Mouse (Mus musculus): ENCODE measurements around the gene Hoxa1. TPM values are rescaled to one million over a fixed set of nuclear protein-coding genes. Genes with fewer than 3 reads are reported as not detected.

Gene Hoxa1
- polyA plus RNA-seq, 1 experiment from 2014 or later, result 2.0 TPM

DNA sequence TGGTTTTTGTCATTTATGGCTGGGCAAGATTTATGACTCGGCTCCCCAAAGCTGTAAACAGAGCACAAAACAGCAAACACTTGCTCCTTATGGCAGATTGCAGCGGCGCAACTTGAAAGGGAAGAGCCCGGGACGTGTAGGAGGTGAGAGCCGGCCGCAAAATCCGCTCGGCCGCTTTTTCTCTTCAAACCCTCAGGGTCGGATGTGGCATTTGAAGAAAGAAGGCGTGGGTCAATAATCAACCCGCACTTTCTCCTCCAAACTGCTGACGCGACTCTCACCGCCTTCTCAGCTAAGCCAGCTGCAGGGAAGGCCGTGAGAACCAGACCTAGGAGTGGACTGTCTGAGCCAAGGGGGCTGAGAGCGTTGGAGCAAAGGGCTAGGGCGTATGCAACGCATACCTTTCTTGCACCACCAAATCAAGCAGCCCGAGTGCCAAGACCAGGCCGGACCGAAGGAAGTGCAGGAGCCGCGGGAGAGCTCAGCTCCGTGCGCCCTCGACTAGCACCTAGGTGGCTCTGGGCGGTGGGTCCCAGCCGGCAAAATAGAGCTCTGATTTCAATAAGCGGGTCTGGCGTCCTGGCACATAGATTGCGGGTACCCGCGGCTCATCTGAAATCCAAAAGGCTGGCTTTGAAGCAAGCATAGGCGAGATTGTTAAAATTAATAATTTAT, 19.1 kb upstream of the Hoxa1 start, which contains the start of gene 5730596B20Rik:
Gene 5730596B20Rik (plus strand): TSS at position 438 of the 675 bp plus-strand sequence.
- WGBS, result 2% methylated on average over 36 of the region's 36 CpGs
- no peak for ATAC-seq (ENCODE audit: low read depth)
- H3K4me3 ChIP-seq, result peak within 1 kb of the TSS; percentile 54

DNA sequence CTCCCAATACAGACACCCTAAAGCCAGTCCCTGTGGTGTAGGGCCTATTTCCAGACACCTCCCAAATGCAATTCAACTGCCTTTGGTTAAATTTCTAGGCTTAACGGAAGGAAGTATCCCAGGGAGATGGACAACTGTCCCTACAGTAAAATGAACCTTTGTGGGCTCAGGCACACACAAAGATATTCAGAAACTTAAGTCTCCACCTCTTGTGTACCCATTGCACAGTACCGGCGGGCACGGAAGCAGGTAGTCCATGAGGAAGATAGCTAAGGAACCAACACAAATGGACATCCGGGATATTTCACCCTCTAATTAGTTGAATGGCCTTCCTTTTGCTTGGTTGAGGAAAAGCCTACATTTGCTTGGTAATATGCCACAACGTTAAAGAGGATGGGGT, 18.3 kb upstream of the Hoxa1 start:
- Histone ChIP-seq H3K4me1 (replicated peaks) (peaks cover 98% of the 10 kb centered on the region), H3K36me3 (peaks cover 7% of the 10 kb centered on the region; the same call in 1 of the 2 replicates), H3K9me3 (no peaks in the 10 kb centered on the region), H3K4me3 (peak overlapping the region; percentile 54), H3K27ac (replicated peaks) (peak overlapping the region; percentile 97), H3K27me3 (no peaks in the 10 kb centered on the region), H3K4me2 (peak overlapping the region; percentile 75), H3K9ac (peak overlapping the region; percentile 95)
- 1% methylated on average over 6 of the region's 6 CpGs for WGBS
- no peak for ATAC-seq (ENCODE audit: low read depth)

More for the DNA sequence above, 19.1 kb upstream of the Hoxa1 start, which contains the start of gene 5730596B20Rik:
- Histone ChIP-seq H3K27ac (replicated peaks) (peak within 1 kb of the TSS; percentile 97), H3K4me1 (replicated peaks) (peaks cover 98% of the 10 kb centered on the region), H3K4me2 (peak within 1 kb of the TSS; percentile 75), H3K27me3 (no peaks in the 10 kb centered on the region), H3K9ac (peak within 1 kb of the TSS; percentile 95), H3K36me3 (peaks cover 5% of the 10 kb centered on the region), H3K9me3 (no peaks in the 10 kb centered on the region)

DNA sequence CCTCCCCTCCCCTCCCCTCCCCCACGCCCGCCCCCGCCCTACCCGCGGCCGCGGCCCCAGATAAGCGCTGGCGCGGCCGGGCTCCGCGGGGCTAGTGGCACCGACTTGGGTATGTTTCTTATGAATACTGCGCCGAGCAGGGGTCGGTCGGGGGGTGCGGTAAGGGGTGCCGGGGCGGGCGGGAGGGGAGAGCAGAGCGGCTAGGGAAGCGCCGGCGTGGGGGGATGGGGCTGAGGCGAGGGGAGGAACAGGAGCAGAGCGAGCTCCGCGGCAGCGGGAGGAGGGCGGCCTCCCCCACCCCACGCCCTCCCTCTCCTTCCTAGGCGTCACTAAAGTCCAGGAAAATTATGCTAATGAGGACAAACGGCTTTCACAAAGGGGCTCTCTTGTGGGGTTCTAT, 17.7 kb upstream of the Hoxa1 start:
- Histone ChIP-seq H3K36me3 (peaks cover 13% of the 10 kb centered on the region), H3K27ac (replicated peaks) (peak overlapping the region; percentile 97), H3K4me1 (replicated peaks) (peaks cover 98% of the 10 kb centered on the region), H3K4me3 (peak overlapping the region; percentile 54), H3K9ac (peak overlapping the region; percentile 95), H3K4me2 (peak overlapping the region; percentile 75), H3K27me3 (no peaks in the 10 kb centered on the region), H3K9me3 (no peaks in the 10 kb centered on the region)
- 0% methylated on average over 6 of the region's 35 CpGs for whole genome bisulfite sequencing
- ATAC-seq (ENCODE audit: low read depth), result peak; percentile 20

DNA sequence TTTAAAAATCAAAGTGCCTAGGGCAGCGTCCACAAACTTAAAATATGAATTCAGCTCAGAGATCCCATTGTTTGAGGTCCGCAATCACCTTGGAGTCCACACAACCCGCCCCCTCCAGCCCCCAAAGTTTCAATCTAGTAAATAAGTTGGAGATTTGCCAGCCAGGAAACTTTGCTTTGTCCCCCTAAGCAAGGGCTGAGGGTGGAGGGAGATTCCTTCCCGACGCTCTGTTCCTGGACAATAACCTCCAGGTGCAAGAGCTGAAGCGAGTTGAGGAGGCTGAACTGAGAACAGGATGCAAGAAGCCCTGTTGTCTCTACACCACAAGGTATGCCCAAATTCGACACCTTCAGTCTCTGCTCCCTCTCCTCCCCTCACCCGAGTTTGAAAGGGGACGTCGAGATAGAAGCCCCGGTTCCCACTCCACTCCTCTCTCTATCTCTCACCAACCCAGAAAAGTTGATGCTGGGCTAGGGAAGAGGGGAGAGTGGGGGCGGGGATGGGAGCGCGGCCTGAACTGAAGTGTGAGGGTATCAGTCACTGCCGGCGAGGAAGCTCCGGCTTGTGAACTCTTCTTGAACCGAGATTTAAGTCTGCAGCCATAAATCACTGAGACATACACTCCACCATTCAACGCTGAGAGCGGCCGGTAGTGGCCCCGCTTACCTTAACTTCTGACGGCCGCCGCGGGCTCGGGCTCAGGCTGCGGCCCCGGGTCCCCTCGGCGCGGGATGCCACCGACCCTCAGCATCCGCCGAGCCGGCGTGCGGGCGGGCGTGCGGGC, 17.0 kb upstream of the Hoxa1 start:
- Histone ChIP-seq H3K36me3 (peaks cover 18% of the 10 kb centered on the region), H3K27ac (replicated peaks) (peak overlapping the region; percentile 97), H3K9ac (peak overlapping the region; percentile 95), H3K4me2 (peak overlapping the region; percentile 75), H3K27me3 (no peaks in the 10 kb centered on the region), H3K4me3 (peak overlapping the region; percentile 54), H3K9me3 (no peaks in the 10 kb centered on the region), H3K4me1 (replicated peaks) (peaks cover 98% of the 10 kb centered on the region)
- 1% methylated on average over 33 of the region's 41 CpGs for WGBS
- peak; percentile 38 for ATAC-seq (ENCODE audit: low read depth)

DNA sequence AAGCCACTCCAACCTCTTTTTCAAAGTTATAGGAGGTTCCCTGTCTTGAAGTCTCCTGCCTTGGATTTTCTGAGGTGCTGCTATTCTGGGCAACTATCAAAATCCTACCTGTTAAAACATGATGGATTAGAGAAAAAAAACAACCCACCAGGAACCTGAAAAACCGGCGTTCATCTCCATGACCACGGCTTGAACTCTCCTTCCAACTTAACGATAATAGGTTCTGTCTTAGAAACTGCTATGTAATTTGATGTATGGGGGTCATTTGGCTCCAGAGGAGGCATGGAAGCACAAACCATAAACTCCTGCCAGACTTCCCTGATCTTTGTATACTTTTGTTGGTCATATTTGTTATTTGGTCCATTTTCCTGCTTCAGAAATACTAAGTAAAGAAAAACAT, 15.5 kb upstream of the Hoxa1 start:
- no peaks in the 10 kb centered on the region for H3K27me3 ChIP-seq
- H3K4me1 ChIP-seq (replicated peaks), result peaks cover 98% of the 10 kb centered on the region
- 4% methylated on average over 4 of the region's 4 CpGs for WGBS
- no peak for ATAC-seq (ENCODE audit: low read depth)
- H3K4me3 ChIP-seq, result peak overlapping the region; percentile 54
- peak overlapping the region; percentile 75 for H3K4me2 ChIP-seq
- peak overlapping the region; percentile 92; the same call in 1 of the 2 replicates for H3K9ac ChIP-seq
- H3K36me3 ChIP-seq, result peaks cover 23% of the 10 kb centered on the region
- no peaks in the 10 kb centered on the region for H3K9me3 ChIP-seq
- peak overlapping the region; percentile 99 for H3K27ac ChIP-seq (replicated peaks)

DNA sequence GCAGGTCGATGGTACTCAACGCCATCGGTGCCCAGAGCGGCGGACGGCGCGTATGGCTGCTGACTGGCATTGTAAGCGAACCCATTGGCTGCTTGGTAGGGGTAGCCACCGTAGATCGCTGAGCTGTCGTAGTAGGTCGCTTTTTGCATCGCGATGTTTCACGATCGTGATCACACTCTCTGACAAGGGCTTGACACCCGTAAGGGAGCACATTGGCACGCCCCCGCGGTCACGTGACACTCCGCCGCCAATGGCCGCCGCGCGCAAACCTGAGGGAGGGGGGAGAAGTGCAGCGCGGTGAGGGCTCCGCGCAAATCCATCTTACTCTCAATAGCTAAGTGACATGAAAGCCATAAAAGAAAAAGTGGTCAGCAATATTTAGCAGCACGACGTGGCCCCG, 14.4 kb upstream of the Hoxa1 start:
- H3K9me3 ChIP-seq, result no peaks in the 10 kb centered on the region
- under 1% methylated on average over 35 of the region's 35 CpGs for WGBS
- H3K27me3 ChIP-seq, result no peaks in the 10 kb centered on the region
- peak overlapping the region; percentile 99 for H3K27ac ChIP-seq (replicated peaks)
- H3K9ac ChIP-seq, result peak overlapping the region; percentile 92
- ATAC-seq (ENCODE audit: low read depth), result peak; percentile 71
- H3K4me1 ChIP-seq (replicated peaks), result peaks cover 98% of the 10 kb centered on the region
- peak overlapping the region; percentile 54 for H3K4me3 ChIP-seq
- peaks cover 23% of the 10 kb centered on the region for H3K36me3 ChIP-seq
- peak overlapping the region; percentile 75 for H3K4me2 ChIP-seq

DNA sequence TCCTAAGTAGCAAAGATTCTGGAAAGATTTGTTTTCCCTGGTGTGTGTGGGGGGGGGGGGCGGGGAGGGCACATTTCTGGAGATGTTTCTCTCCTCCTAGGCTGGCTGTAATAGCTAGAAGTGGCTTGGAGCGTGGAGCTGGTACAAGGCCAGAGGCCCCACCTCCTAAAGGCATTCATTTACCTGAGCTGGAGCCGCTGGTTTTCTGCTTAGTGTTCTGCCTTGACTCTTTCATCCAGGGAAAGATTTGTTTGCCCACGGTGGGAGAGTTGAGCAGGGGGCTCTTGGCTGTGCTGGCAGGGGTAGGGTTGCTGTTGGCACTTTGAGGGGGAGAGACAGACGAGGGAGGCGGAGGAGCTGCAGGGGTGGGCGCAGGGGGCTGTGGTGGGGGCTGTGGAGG, 13.8 kb upstream of the Hoxa1 start:
- peak overlapping the region; percentile 54 for H3K4me3 ChIP-seq
- peak overlapping the region; percentile 99 for H3K27ac ChIP-seq (replicated peaks)
- H3K4me1 ChIP-seq (replicated peaks), result peaks cover 98% of the 10 kb centered on the region
- H3K9me3 ChIP-seq, result no peaks in the 10 kb centered on the region
- H3K4me2 ChIP-seq, result peak overlapping the region; percentile 75
- peak overlapping the region; percentile 92 for H3K9ac ChIP-seq
- WGBS, result 9% methylated on average over 7 of the region's 7 CpGs
- H3K36me3 ChIP-seq, result peaks cover 23% of the 10 kb centered on the region
- H3K27me3 ChIP-seq, result no peaks in the 10 kb centered on the region
- peak; percentile 18 for ATAC-seq (ENCODE audit: low read depth)

DNA sequence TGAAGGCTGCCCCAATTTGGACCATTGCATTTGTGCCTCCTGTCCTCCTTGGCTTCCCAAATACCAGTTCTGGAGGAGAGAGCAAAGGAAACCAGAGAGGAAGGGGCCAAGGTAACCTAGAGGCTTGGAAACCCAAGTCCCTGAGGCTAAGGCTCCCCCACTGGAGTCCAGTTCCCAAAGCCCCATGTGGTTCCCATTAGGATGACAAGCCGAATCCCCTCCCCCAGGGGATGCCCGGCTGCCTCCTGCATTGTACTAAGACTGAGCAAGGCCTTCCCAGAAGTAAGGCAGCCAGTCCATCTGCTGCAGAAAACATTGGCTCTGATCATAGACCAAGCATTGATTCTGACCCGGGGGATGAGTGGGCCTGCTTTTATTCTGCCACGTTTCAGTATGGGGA, 13.2 kb upstream of the Hoxa1 start:
- WGBS, result 0% methylated on average over 4 of the region's 4 CpGs
- Histone ChIP-seq H3K27me3 (no peaks in the 10 kb centered on the region), H3K9me3 (no peaks in the 10 kb centered on the region), H3K9ac (peak overlapping the region; percentile 92), H3K36me3 (peaks cover 23% of the 10 kb centered on the region), H3K4me3 (peak overlapping the region; percentile 54; the same call in 1 of the 2 replicates), H3K4me2 (peak overlapping the region; percentile 75), H3K27ac (replicated peaks) (peak overlapping the region; percentile 99), H3K4me1 (replicated peaks) (peaks cover 98% of the 10 kb centered on the region)
- no peak for ATAC-seq (ENCODE audit: low read depth)

DNA sequence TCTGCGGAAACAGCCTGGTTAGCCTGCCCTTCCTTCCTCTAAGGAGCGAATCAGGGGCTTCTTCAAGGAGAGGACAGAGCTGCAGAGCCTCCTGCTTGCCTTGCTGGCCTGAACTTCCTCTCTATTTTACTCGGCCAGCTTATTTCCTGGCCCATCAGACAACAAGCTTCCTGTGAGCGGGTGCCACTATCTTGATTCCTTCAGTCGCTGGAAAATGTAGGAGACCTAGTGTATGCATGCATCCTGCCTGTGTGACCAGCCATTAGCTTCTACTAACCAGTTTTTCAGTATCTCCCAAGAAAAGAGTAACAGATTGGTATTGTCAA, 12.7 kb upstream of the Hoxa1 start:
- Histone ChIP-seq H3K27me3 (no peaks in the 10 kb centered on the region), H3K36me3 (peaks cover 23% of the 10 kb centered on the region), H3K27ac (replicated peaks) (peak overlapping the region; percentile 99), H3K4me3 (peak overlapping the region; percentile 20), H3K4me2 (peak overlapping the region; percentile 75), H3K9me3 (no peaks in the 10 kb centered on the region), H3K4me1 (replicated peaks) (peaks cover 98% of the 10 kb centered on the region), H3K9ac (peak overlapping the region; percentile 92)
- WGBS, result 20% methylated on average over 5 of the region's 5 CpGs
- no peak for ATAC-seq (ENCODE audit: low read depth)

DNA sequence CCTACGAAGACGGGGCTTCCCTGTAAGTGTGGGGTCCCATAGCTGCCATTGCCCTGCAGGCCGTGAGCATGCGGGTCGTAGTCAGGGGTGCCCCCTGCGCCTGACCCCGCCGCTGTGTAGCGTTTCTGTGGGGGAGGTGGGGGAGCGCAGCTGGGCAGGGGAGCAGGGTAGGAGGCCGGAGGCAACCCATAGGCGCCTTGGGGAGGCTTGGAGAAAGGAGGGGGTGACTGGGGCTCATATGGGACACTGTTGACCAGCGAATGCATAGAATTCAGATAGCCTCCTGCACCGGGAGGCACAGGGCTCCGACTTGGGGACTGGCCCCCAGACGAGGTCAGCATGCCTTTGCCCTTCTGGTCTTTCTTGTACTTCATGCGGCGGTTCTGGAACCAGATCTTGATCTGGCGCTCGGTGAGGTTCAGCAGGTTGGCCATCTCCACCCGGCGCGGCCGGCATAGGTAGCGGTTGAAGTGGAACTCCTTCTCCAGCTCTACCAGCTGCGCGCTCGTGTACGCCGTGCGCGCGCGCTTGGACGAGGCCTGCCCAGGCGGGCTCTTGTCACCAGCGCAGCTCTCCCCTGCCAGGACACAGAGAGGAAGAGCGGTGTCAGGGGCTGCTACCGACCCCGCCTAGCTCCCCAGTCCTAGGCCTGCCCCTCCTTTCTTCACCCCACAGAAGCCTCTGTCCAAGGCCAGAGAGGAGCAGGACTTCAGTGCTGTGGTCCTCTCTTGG, 12.2 kb upstream of the Hoxa1 start:
- H3K27ac ChIP-seq (replicated peaks), result peak overlapping the region; percentile 99
- ATAC-seq (ENCODE audit: low read depth), result no peak
- 3% methylated on average over 40 of the region's 40 CpGs for WGBS
- H3K27me3 ChIP-seq, result no peaks in the 10 kb centered on the region
- no peaks in the 10 kb centered on the region for H3K9me3 ChIP-seq
- peak overlapping the region; percentile 92 for H3K9ac ChIP-seq
- peak overlapping the region; percentile 75 for H3K4me2 ChIP-seq
- H3K4me1 ChIP-seq (replicated peaks), result peaks cover 98% of the 10 kb centered on the region
- H3K4me3 ChIP-seq, result peak overlapping the region; percentile 20
- peaks cover 23% of the 10 kb centered on the region for H3K36me3 ChIP-seq

DNA sequence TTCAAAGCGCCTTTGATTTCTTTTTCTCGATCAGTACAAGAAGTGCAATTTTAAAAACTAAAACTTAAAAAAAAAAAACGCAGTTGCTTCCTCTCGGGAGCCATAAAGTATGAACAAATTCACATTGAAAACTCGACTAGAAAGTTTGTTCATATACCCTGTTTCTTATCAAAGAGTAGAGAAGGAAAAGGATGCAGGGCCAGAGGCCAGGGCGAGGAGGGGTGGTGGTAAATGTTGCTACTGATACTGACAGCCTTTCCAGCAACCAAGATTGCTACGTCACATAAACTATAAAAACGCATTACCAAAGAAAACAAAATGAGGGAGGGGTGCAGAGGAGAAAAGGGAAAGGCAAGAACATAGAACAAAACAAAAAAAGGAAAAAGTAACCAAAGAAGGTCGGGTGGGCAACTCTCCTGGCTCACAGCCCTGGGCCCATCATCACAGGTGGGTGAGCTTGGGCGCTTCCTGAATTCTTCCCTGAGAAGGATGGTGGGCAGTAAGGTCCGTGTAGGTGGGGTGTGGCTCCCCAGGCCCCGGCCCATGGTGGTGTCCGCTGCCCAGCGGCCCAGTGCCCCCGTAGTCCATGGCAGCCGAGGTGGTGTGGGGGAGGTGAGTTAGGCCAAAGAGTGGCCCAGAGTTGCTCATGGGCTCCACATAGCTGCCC, 11.5 kb upstream of the Hoxa1 start:
- WGBS, result 13% methylated on average over 16 of the region's 16 CpGs
- ATAC-seq (ENCODE audit: low read depth), result no peak
- Histone ChIP-seq H3K4me2 (peak overlapping the region; percentile 75), H3K27ac (replicated peaks) (peak overlapping the region; percentile 99), H3K4me1 (replicated peaks) (peaks cover 98% of the 10 kb centered on the region), H3K9ac (peak overlapping the region; percentile 92), H3K4me3 (peak overlapping the region; percentile 20), H3K27me3 (no peaks in the 10 kb centered on the region), H3K9me3 (no peaks in the 10 kb centered on the region), H3K36me3 (peaks cover 23% of the 10 kb centered on the region)

Data from neural tube, embryonic 13.5 days (tissue).